Mouse (Mus musculus) hindbrain, embryonic 11.5 days (tissue): ENCODE measurements around the gene Mmp11. TPM values are rescaled to one million over a fixed set of nuclear protein-coding genes. Genes with fewer than 3 reads are reported as not detected.
A peak's percentile ranks its signal among the peaks of the same experiment; 100 is the strongest.

Experiments used
- ATAC-seq: fragments of 200-750 bp; cut with Nextera tagmentation; 2 replicates; pipeline ENCODE4 v1.8.0; 2017; ENCODE audit warnings: mild to moderate bottlenecking, moderate TSS enrichment, moderate library complexity; ENCODE audit not compliant: low FRiP score
- DNase-seq: peaks from one replicate; pipeline ENCODE4 v3.0.0-alpha.2; 2015; ENCODE audit warnings: low spot score
- H3K27ac ChIP-seq: fragments of 300-500 bp; sonication (generic); 2 replicates; pipeline ENCODE4 v1.5.1; 2014; ENCODE audit warnings: mild to moderate bottlenecking, low read depth, low read length
- H3K27me3 ChIP-seq: fragments of 300-500 bp; sonication (generic); 2 replicates; pipeline ENCODE4 v1.6.1; 2014; ENCODE audit warnings: mild to moderate bottlenecking, low read length, moderate library complexity, mixed read lengths; ENCODE audit not compliant: control insufficient read depth, insufficient read depth
- H3K36me3 ChIP-seq: fragments of 300-500 bp; sonication (generic); 2 replicates; pipeline ENCODE4 v1.6.1; 2014; ENCODE audit warnings: mild to moderate bottlenecking, low read length, moderate library complexity, mixed read lengths; ENCODE audit not compliant: control insufficient read depth, insufficient read depth
- H3K4me1 ChIP-seq: fragments of 300-500 bp; sonication (generic); replicated peaks from 2 replicates; pipeline ENCODE4 v1.6.1; 2014; ENCODE audit warnings: low read length, mixed read lengths; ENCODE audit not compliant: control insufficient read depth, insufficient read depth
- H3K4me2 ChIP-seq: fragments of 300-500 bp; sonication (generic); replicated peaks from 2 replicates; pipeline ENCODE4 v1.6.1; 2014; ENCODE audit warnings: mild to moderate bottlenecking, low read depth, low read length
- H3K4me3 ChIP-seq: fragments of 300-500 bp; sonication (generic); 2 replicates; pipeline ENCODE4 v1.5.1; 2014; ENCODE audit warnings: low read depth, low read length
- H3K9ac ChIP-seq: fragments of 300-500 bp; sonication (generic); 2 replicates; pipeline ENCODE4 v1.6.1; 2014; ENCODE audit warnings: low read depth, low read length
- H3K9me3 ChIP-seq: fragments of 300-500 bp; sonication (generic); 2 replicates; pipeline ENCODE4 v1.6.1; 2016; ENCODE audit warnings: low read length; ENCODE audit not compliant: control insufficient read depth
- WGBS: fragments of 180-500 bp; shearing (Covaris S2); extraction: QIAGEN DNeasy Blood & Tissue Kit; methylation state at CpG from one replicate; pipeline ENCODE4 v1.1.7; 2014; 5-methylcytosine and 5-hydroxymethylcytosine counted together
- polyA plus RNA-seq: library from polyadenylated mRNA; unstranded; fragments of >200 nt; fragmentation: Nextera tagmentation; extraction: Ambion mirVana; gene quantifications from 2 replicates; pipeline ENCODE4 v1.2.1, GENCODE M21; 2014

The Mmp11 gene
- polyA plus RNA-seq, 1 experiment from 2014 or later = 36.1 TPM

- WGBS = 5% methylated on average over 15 of the region's 15 CpGs
- no peaks in the 10 kb centered on the region for H3K36me3 ChIP-seq
- H3K9ac ChIP-seq = no peak overlapping the region; the same call in 1 of the 2 replicates
- no peaks in the 10 kb centered on the region for H3K9me3 ChIP-seq
- H3K4me3 ChIP-seq = no peak overlapping the region
- H3K27ac ChIP-seq = no peak overlapping the region
- DNase-seq (peak; percentile 28), ATAC-seq (peak; percentile 23; the same call in 1 of the 2 replicates)
- H3K4me1 ChIP-seq = 0 out of 2 replicates have a peak, but pooled peaks cover 2% of the 10 kb centered on the region
- no peak overlapping the region for H3K4me2 ChIP-seq
- H3K27me3 ChIP-seq = no peaks in the 10 kb centered on the region
Observed at GRCm38 (mm10) chr10:75882433-75883231, 53.7 kb downstream of the Mmp11 start.

- no peak overlapping the region for H3K4me2 ChIP-seq
- 0 out of 2 replicates have a peak, but pooled peaks cover 2% of the 10 kb centered on the region for H3K4me1 ChIP-seq
- H3K9ac ChIP-seq = 0 out of 2 replicates have a peak overlapping the region, but pooled peaks have one; percentile 15
- no peaks in the 10 kb centered on the region for H3K36me3 ChIP-seq
- 13% methylated on average over 20 of the region's 20 CpGs for WGBS
- H3K4me3 ChIP-seq = no peak overlapping the region
- H3K27me3 ChIP-seq = no peaks in the 10 kb centered on the region
- peak; percentile 20 for DNase-seq
- ATAC-seq = peak; percentile 23; the same call in 1 of the 2 replicates
- no peaks in the 10 kb centered on the region for H3K9me3 ChIP-seq
- peak overlapping the region; percentile 58 for H3K27ac ChIP-seq
Observed at GRCm38 (mm10) chr10:75881578-75882432, 54.5 kb downstream of the Mmp11 start.

GRCm38 (mm10) chr10:75880771-75881577 is 55.3 kb downstream of the Mmp11 start:
- Histone ChIP-seq H3K9me3 (no peaks in the 10 kb centered on the region), H3K4me2 (no peak overlapping the region), H3K4me1 (0 out of 2 replicates have a peak, but pooled peaks cover 2% of the 10 kb centered on the region), H3K4me3 (no peak overlapping the region), H3K9ac (no peak overlapping the region), H3K36me3 (no peaks in the 10 kb centered on the region), H3K27me3 (no peaks in the 10 kb centered on the region), H3K27ac (peak overlapping the region; percentile 58; the same call in 1 of the 2 replicates)
- no peak for ATAC-seq
- 63% methylated on average over 6 of the region's 6 CpGs for WGBS
- DNase-seq = no peak

GRCm38 (mm10) chr10:75880351-75880750 is 55.9 kb downstream of the Mmp11 start:
- Histone ChIP-seq H3K4me1 (0 out of 2 replicates have a peak, but pooled peaks cover 2% of the 10 kb centered on the region), H3K4me2 (no peak overlapping the region), H3K4me3 (no peak overlapping the region), H3K9me3 (no peaks in the 10 kb centered on the region), H3K27me3 (no peaks in the 10 kb centered on the region), H3K27ac (no peak overlapping the region), H3K9ac (no peak overlapping the region), H3K36me3 (no peaks in the 10 kb centered on the region)
- no peak for DNase-seq
- no peak for ATAC-seq
- 93% methylated on average over 10 of the region's 10 CpGs for WGBS

- H3K4me2 ChIP-seq = no peak overlapping the region
- DNase-seq (no peak), ATAC-seq (no peak)
- H3K4me1 ChIP-seq = 0 out of 2 replicates have a peak, but pooled peaks cover 2% of the 10 kb centered on the region
- no peak overlapping the region for H3K27ac ChIP-seq
- H3K9ac ChIP-seq = no peak overlapping the region
- WGBS = 95% methylated on average over 3 of the region's 3 CpGs
- no peak overlapping the region for H3K4me3 ChIP-seq
- H3K27me3 ChIP-seq = no peaks in the 10 kb centered on the region
- H3K36me3 ChIP-seq = no peaks in the 10 kb centered on the region
- no peaks in the 10 kb centered on the region for H3K9me3 ChIP-seq
Observed at GRCm38 (mm10) chr10:75878836-75879235, 57.5 kb downstream of the Mmp11 start.

GRCm38 (mm10) chr10:75873543-75874170 is 62.6 kb downstream of the Mmp11 start:
- Histone ChIP-seq H3K4me1 (peaks cover 6% of the 10 kb centered on the region), H3K9me3 (no peaks in the 10 kb centered on the region), H3K36me3 (no peaks in the 10 kb centered on the region), H3K4me3 (peak overlapping the region; percentile 4), H3K4me2 (peak overlapping the region; percentile 50), H3K27me3 (no peaks in the 10 kb centered on the region), H3K27ac (peak overlapping the region; percentile 86), H3K9ac (peak overlapping the region; percentile 47)
- WGBS = 17% methylated on average over 10 of the region's 10 CpGs
- ATAC-seq (peak; percentile 14; the same call in 1 of the 2 replicates), DNase-seq (peak; percentile 47)
